Mouse (Mus musculus): ENCODE results near the gene Oasl1.

- TF ChIP-seq CTCF (IDR thresholded peaks at IDR 0.05; ENCODE audit: borderline replicate concordance, insufficient read depth, low read length) = no peak
- TF ChIP-seq POLR2A (IDR thresholded peaks at IDR 0.05; ENCODE audit: low read depth, low read length) = no peak
Measured at GRCm38 (mm10) chr5:114931626-114932025, 8.6 kb downstream of the Oasl1 start.

Data from embryonic fibroblast, embryonic 13.5 days (primary cell).